Mouse (Mus musculus): Measurements from ENCODE around the gene Syne1. TPM values are rescaled to one million over a fixed set of nuclear protein-coding genes. Genes with fewer than 3 reads are reported as not detected.

Syne1 gene
- polyA plus RNA-seq, 1 experiment from 2014 or later: 8.6 TPM

DNA sequence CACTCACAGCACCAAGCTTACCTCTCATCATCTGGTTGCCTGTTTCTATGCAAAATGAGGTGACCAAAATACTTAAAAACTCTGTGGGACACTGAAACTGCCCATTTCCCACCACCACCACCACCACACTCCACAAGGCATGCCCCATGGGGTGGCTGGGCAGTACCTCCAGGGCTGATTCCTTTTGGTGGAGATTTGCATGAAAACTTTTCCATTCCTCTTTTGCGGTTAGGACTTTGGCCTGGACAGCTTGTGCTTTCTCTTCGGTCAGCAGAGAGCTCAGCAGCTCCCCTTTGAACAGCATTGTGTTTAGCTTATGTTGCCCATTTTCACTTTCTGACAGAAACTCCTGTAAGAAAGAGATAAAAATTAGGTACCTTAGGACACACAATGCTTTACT is 280.6 kb downstream of the Syne1 start:
- 86% methylated on average over 2 of the region's 2 CpGs for WGBS
- Histone ChIP-seq H3K9ac (no peak overlapping the region), H3K9me3 (no peaks in the 10 kb centered on the region), H3K27ac (no peak overlapping the region), H3K4me3 (no peak overlapping the region), H3K27me3 (no peaks in the 10 kb centered on the region), H3K4me1 (replicated peaks) (no peaks in the 10 kb centered on the region), H3K4me2 (no peak overlapping the region), H3K36me3 (no peaks in the 10 kb centered on the region)
- ATAC-seq (ENCODE audit: low FRiP score): no peak

- Histone ChIP-seq H3K27ac (no peak overlapping the region), H3K9me3 (no peaks in the 10 kb centered on the region), H3K9ac (no peak overlapping the region), H3K4me2 (no peak overlapping the region), H3K4me3 (no peak overlapping the region), H3K36me3 (no peaks in the 10 kb centered on the region), H3K4me1 (replicated peaks) (peaks cover 5% of the 10 kb centered on the region; the same call in 1 of the 2 replicates), H3K27me3 (no peaks in the 10 kb centered on the region)
- ATAC-seq (ENCODE audit: low FRiP score): 0 out of 2 replicates have a peak, but pooled peaks have one; percentile 52
- 57% methylated on average over 10 of the region's 10 CpGs for WGBS
These were observed 286.9 kb downstream of the Syne1 start for GRCm38 (mm10) chr10:5264418-5264817.

DNA sequence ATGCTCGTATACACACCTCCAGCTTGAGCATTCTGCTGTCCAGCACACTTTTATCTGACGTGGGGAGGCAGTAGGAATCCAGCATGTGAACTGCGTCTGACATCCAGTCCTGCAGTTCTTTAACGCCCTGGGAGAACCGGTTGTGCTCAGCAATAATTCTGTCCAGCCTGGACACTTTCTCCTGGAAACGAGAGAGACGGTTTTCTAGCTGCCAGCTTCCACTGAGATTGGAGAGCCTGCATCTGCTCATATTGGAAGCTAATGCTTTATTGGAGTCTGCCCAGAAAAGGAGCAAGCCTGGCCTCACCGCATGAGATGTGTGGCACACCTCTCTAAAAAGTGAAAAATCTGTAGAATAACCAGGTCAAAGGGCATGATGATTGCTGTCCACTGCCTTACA is 288.6 kb downstream of the Syne1 start:
- WGBS: 85% methylated on average over 8 of the region's 8 CpGs
- H3K9me3 ChIP-seq: no peaks in the 10 kb centered on the region
- no peak for ATAC-seq (ENCODE audit: low FRiP score)

GRCm38 (mm10) chr10:5256686-5257085 is 294.6 kb downstream of the Syne1 start:
- no peak for ATAC-seq (ENCODE audit: low FRiP score)
- H3K4me2 ChIP-seq: no peak overlapping the region
- H3K4me3 ChIP-seq: no peak overlapping the region
- no peaks in the 10 kb centered on the region for H3K27me3 ChIP-seq
- H3K4me1 ChIP-seq (replicated peaks): no peaks in the 10 kb centered on the region
- H3K9ac ChIP-seq: no peak overlapping the region
- no peak overlapping the region for H3K27ac ChIP-seq
- H3K36me3 ChIP-seq: peaks cover 16% of the 10 kb centered on the region
- no peaks in the 10 kb centered on the region for H3K9me3 ChIP-seq

More for the DNA sequence above, 288.6 kb downstream of the Syne1 start:
- Histone ChIP-seq H3K36me3 (peaks cover 8% of the 10 kb centered on the region), H3K4me1 (replicated peaks) (peaks cover 5% of the 10 kb centered on the region; the same call in 1 of the 2 replicates), H3K27me3 (no peaks in the 10 kb centered on the region), H3K27ac (no peak overlapping the region), H3K9ac (no peak overlapping the region), H3K4me3 (no peak overlapping the region), H3K4me2 (no peak overlapping the region)

DNA sequence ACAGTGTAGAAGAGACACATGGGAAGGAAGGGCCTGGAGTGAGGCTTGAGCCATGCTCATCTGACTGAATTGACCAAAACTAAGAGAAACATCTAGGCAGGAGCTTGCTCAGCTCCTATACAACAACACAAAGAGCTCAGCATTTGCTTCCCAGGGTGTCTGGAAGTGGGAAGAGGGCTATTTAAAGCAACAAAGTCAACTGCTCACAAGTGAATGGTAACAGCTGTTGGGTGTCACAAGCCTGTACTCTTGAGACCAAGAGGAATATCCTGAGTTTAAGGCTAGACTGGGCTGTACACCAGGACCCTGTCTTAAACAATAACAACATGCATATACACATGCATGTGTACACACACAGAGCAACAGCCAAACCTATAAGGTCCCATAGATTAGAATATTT is 297.5 kb downstream of the Syne1 start:
- no peak overlapping the region for H3K27ac ChIP-seq
- H3K27me3 ChIP-seq: no peaks in the 10 kb centered on the region
- no peak for ATAC-seq (ENCODE audit: low FRiP score)
- H3K4me3 ChIP-seq: no peak overlapping the region
- H3K9me3 ChIP-seq: no peaks in the 10 kb centered on the region
- H3K4me2 ChIP-seq: no peak overlapping the region
- H3K9ac ChIP-seq: no peak overlapping the region
- peaks cover 16% of the 10 kb centered on the region for H3K36me3 ChIP-seq
- no peaks in the 10 kb centered on the region for H3K4me1 ChIP-seq (replicated peaks)

GRCm38 (mm10) chr10:5250702-5251101 is 300.6 kb downstream of the Syne1 start:
- Histone ChIP-seq H3K27ac (no peak overlapping the region), H3K27me3 (no peaks in the 10 kb centered on the region), H3K4me1 (replicated peaks) (no peaks in the 10 kb centered on the region), H3K9ac (no peak overlapping the region), H3K36me3 (peaks cover 7% of the 10 kb centered on the region; the same call in 1 of the 2 replicates), H3K4me3 (no peak overlapping the region), H3K9me3 (no peaks in the 10 kb centered on the region), H3K4me2 (no peak overlapping the region)
- no peak for ATAC-seq (ENCODE audit: low FRiP score)
- WGBS: 79% methylated on average over 10 of the region's 10 CpGs

DNA sequence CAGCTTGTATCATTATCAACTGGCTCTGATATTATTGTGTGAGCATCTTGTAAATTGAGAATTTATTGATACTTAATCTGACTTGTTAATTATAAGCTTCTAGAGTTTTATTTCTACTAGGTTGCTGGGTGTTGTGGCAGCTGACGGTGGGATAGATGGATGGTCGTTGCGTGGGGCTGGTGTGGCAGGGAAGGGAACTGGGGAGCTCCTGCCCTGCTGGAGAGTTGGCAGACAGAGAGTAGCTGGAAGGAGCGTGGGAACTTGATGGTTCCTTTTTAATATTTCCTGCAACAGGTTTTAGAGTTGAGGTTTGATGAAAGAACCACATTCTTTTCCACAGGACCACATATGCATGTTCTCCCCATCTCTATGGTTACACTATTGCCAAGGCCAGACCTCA is 311.6 kb downstream of the Syne1 start:
- H3K4me1 ChIP-seq (replicated peaks): no peaks in the 10 kb centered on the region
- 40% methylated on average over 4 of the region's 4 CpGs for WGBS
- H3K4me2 ChIP-seq: no peak overlapping the region
- no peaks in the 10 kb centered on the region for H3K36me3 ChIP-seq
- ATAC-seq (ENCODE audit: low FRiP score): peak; percentile 62; the same call in 1 of the 2 replicates
- H3K27me3 ChIP-seq: no peaks in the 10 kb centered on the region
- no peaks in the 10 kb centered on the region for H3K9me3 ChIP-seq
- no peak overlapping the region for H3K9ac ChIP-seq
- no peak overlapping the region for H3K4me3 ChIP-seq
- no peak overlapping the region for H3K27ac ChIP-seq

- ATAC-seq (ENCODE audit: low FRiP score): no peak
- Histone ChIP-seq H3K27me3 (no peaks in the 10 kb centered on the region), H3K36me3 (no peaks in the 10 kb centered on the region), H3K9ac (no peak overlapping the region), H3K4me2 (no peak overlapping the region), H3K27ac (no peak overlapping the region), H3K4me1 (replicated peaks) (no peaks in the 10 kb centered on the region), H3K9me3 (no peaks in the 10 kb centered on the region), H3K4me3 (no peak overlapping the region)
- 37% methylated on average over 4 of the region's 4 CpGs for WGBS
These were observed 314.4 kb downstream of the Syne1 start for GRCm38 (mm10) chr10:5236926-5237325.

DNA sequence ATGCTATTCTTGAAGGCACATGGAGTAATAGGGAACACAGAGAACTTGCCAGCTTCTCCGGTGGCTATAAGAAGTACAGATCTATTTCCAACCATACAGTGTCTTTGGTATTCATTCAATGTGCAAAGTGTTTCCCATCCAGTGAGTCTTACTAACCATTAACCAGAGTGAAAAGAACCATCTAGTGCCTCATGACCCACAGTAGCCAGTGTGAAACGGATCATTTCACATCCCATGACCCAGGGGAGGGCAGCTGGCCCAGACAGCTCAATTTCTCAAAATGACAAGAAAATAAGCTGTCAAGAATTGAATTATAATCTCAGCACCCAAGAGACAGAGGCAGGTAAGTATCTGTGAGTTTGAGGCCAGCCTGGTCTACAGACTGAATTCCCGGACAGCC is 315.1 kb downstream of the Syne1 start:
- Histone ChIP-seq H3K4me1 (replicated peaks) (no peaks in the 10 kb centered on the region), H3K9ac (no peak overlapping the region), H3K27me3 (no peaks in the 10 kb centered on the region), H3K36me3 (no peaks in the 10 kb centered on the region), H3K27ac (no peak overlapping the region), H3K4me2 (no peak overlapping the region), H3K9me3 (no peaks in the 10 kb centered on the region), H3K4me3 (no peak overlapping the region)
- no peak for ATAC-seq (ENCODE audit: low FRiP score)
- WGBS: 77% methylated on average over 3 of the region's 3 CpGs

GRCm38 (mm10) chr10:5234721-5235501 is 316.4 kb downstream of the Syne1 start:
- Histone ChIP-seq H3K4me2 (no peak overlapping the region), H3K9ac (no peak overlapping the region), H3K27me3 (no peaks in the 10 kb centered on the region), H3K4me3 (no peak overlapping the region), H3K27ac (no peak overlapping the region), H3K4me1 (replicated peaks) (no peaks in the 10 kb centered on the region), H3K9me3 (no peaks in the 10 kb centered on the region), H3K36me3 (no peaks in the 10 kb centered on the region)
- 79% methylated on average over 9 of the region's 9 CpGs for WGBS
- no peak for ATAC-seq (ENCODE audit: low FRiP score)

DNA sequence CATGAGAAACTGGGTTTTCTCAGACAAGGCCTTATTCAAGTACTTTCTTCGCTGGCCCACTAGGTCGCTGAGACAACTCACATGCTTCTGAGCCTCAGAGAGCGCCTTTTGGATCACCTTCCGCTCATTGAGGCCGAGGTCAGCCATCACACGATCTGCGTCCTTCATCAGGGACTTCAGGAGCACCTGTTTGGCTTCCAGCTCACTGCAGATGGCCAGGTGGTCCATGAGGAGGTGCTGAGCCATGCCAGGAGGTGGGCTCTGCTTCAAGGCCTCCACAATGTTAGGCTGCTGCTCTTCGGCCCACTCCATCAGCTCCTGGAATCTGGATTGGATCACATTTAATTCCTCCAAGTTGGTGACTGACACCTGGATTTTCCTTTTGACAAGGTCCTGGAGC is 322.2 kb downstream of the Syne1 start:
- no peak for ATAC-seq (ENCODE audit: low FRiP score)
- no peaks in the 10 kb centered on the region for H3K9me3 ChIP-seq
- 94% methylated on average over 8 of the region's 8 CpGs for WGBS
- no peak overlapping the region for H3K27ac ChIP-seq
- no peak overlapping the region for H3K4me2 ChIP-seq
- H3K27me3 ChIP-seq: no peaks in the 10 kb centered on the region
- no peak overlapping the region for H3K9ac ChIP-seq
- peaks cover 3% of the 10 kb centered on the region; the same call in 1 of the 2 replicates for H3K36me3 ChIP-seq
- H3K4me1 ChIP-seq (replicated peaks): no peaks in the 10 kb centered on the region
- no peak overlapping the region for H3K4me3 ChIP-seq

- WGBS: 81% methylated on average over 20 of the region's 20 CpGs
- Histone ChIP-seq H3K9me3 (no peaks in the 10 kb centered on the region), H3K4me3 (no peak overlapping the region), H3K4me1 (replicated peaks) (no peaks in the 10 kb centered on the region), H3K27me3 (no peaks in the 10 kb centered on the region), H3K4me2 (no peak overlapping the region), H3K9ac (no peak overlapping the region), H3K27ac (no peak overlapping the region), H3K36me3 (peaks cover 3% of the 10 kb centered on the region; the same call in 1 of the 2 replicates)
- ATAC-seq (ENCODE audit: low FRiP score): no peak
These were observed 323.7 kb downstream of the Syne1 start for GRCm38 (mm10) chr10:5227395-5228076.

- no peaks in the 10 kb centered on the region for H3K9me3 ChIP-seq
- no peak overlapping the region for H3K4me3 ChIP-seq
- peaks cover 2% of the 10 kb centered on the region; the same call in 1 of the 2 replicates for H3K36me3 ChIP-seq
- no peak overlapping the region for H3K27ac ChIP-seq
- no peaks in the 10 kb centered on the region for H3K4me1 ChIP-seq (replicated peaks)
- no peaks in the 10 kb centered on the region for H3K27me3 ChIP-seq
- no peak for ATAC-seq (ENCODE audit: low FRiP score)
- H3K4me2 ChIP-seq: no peak overlapping the region
- no peak overlapping the region for H3K9ac ChIP-seq
- WGBS: 35% methylated on average over 1 of the region's 1 CpGs
These were observed 335.3 kb downstream of the Syne1 start for GRCm38 (mm10) chr10:5215943-5216342.
